Mouse (Mus musculus) thymus, postnatal 4 days (tissue): ENCODE results near the gene Nucks1.
A peak's percentile ranks its signal among the peaks of the same experiment; 100 is the strongest.

Source experiments
- DNase-seq: peaks from one replicate; pipeline ENCODE4 v3.0.0; 2021

Gene Nucks1

DNA sequence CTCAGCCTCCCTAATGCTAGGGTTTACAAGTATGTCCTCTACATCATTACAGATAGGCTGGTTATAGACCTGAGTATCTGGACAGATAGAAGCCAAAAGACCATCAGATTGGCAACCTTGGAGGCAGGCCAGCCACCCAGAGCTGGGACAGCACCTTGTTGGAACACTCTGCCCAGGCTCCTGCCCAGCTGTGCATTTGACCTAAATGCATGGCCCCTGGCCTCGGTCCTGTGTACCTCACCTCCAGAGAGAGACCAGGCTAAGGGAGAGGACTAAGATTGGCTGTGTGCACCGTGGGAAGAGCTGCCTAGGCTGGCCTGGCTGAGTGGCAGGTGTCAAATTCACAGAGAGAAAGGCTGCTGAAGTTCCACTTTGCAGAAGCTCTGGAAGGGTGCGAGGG lies 58.2 kb downstream of the Nucks1 start:
- DNase-seq: no peak

DNA sequence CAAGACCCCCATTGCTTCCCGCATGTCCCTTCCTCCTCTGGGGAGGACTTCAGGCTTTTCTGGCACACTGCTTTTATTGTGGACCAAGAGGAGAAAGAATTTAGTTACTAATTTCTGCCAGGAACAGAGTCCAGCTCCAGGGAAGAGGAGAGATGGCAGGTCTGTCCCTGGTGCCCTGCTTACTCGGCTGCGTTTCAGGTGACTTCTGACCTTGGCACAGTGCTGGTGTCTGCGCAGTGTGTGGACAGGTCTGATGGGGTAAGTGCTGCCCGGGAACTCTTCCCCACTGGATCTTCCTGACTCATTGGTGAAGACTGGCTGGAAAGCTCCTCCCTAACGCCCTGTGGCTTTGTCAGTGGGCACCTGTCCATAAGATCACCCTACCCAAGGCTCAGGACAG lies 58.6 kb downstream of the Nucks1 start:
- DNase-seq: no peak

DNA sequence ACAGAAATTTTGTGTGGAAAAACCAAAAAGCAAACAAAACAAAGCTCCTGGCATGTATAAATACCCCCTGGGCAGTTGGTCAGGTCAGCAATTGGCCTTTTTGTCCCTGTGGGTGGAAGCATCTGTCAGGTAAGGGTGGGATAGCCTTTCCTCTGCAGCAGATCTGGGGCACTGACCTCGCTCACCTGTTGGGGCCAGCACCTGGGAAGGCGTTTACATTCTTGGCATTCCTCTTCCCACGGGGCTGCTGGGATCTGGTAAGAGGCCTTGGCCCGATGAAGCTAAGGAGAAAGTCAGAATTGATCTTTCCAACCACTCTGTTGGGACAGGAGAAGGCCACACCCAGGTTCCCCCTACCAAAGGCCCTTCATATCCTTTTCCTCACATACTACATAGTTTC lies 59.5 kb downstream of the Nucks1 start:
- DNase-seq: no peak

GRCm38 (mm10) chr1:131970322-131970660 lies 60.0 kb downstream of the Nucks1 start:
- DNase-seq: no peak

GRCm38 (mm10) chr1:131970661-131971520 lies 60.6 kb downstream of the Nucks1 start:
- peak; percentile 53 for DNase-seq

DNA sequence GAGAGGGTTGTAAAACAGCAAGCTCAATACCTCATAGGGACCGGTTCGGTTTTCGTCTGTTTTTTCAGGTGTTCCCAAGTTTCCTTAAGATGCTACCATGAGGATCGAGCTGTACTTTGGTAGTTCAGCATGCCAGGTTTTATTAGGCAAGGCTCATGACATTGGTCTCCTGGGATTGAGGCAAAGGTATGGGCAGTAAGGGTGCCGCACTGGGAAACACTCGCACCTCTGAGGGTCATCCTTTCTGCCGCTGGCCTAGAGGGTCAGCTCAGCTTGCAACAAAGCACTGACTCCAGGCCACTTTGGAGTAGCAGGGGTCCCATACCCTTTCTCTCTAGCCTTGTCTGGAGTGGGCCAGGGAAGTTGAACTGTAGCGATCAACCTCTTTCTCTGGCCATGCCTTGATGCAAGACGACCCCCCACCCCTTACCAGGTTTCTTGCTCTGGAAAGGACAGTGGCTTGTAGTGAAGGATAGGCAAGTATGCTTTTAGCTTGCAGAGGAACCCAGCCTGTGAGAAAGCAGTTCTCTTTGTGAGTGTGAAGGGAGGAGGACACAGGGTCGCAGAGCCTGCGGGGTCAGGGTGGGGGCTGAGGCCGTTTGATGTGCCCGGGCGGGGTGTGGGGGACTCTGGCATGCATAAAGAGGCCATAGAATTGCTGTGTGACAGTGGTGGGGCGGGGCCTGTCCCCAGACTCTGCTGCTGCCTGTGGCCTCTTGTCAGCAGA lies 61.6 kb downstream of the Nucks1 start:
- DNase-seq: peak; percentile 68

GRCm38 (mm10) chr1:131972498-131973334 lies 62.4 kb downstream of the Nucks1 start:
- DNase-seq: no peak

- no peak for DNase-seq
Observed at GRCm38 (mm10) chr1:131973991-131974390, 63.7 kb downstream of the Nucks1 start.

DNA sequence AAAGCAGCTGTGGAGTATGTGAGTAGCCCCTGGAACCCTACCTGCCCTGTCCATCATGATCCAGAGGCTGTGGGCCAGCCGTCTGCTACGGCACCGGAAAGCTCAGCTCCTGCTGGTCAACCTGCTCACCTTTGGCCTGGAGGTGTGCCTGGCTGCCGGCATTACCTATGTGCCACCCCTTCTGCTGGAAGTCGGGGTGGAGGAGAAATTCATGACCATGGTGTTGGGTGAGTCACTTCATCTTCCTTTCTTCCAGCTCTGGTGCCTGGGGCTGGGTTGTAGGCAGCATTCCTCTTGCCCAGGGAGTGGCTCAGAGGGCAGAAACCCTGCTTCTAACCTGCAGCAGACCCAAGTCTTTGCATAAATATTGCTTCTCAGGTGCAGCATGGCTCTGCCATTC lies 66.6 kb downstream of the Nucks1 start:
- no peak for DNase-seq

GRCm38 (mm10) chr1:131980471-131980870 lies 70.1 kb downstream of the Nucks1 start:
- DNase-seq: no peak

- DNase-seq: peak; percentile 88
Observed at GRCm38 (mm10) chr1:131981378-131982013, 71.2 kb downstream of the Nucks1 start.

- DNase-seq: peak; percentile 93
Observed at GRCm38 (mm10) chr1:131982907-131983306, 72.6 kb downstream of the Nucks1 start.

DNA sequence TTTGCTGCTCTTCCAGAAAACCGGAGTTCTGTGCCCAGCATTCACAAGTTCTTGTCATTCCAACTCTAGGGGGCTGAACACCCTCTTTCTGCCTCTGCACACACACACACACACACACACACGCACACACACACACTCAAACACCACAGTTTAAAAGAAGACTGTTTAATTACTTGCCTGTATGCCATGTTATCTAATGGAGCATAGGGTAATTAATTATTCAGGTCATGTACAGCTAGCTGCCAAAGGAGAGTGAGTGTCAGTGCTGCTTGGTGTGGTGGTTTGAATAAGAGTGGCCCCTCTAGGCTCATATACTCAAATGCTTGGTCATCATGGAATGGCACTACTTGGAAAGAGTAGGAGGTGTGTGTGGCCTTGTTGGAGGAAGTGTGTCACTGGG lies 73.5 kb downstream of the Nucks1 start:
- DNase-seq: no peak
